Mouse (Mus musculus) spleen, postnatal 36 days (tissue): ENCODE measurements around the gene Atg16l2.

Source experiments
- DNase-seq, 2 experiments: peaks; one replicate each; pipeline ENCODE4 v3.0.0; 2022; ENCODE audit warnings: low spot score in 2 of 2, mixed read lengths in 1 of 2

Gene Atg16l2

GRCm38 (mm10) chr7:101301881-101302456 is at the start of gene Atg16l2:
Atg16l2 (minus strand) TSS chr7:101302251.
- DNase-seq = peak; percentile 95 to 96

- no peak for DNase-seq
These were observed 47.8 kb upstream of the Atg16l2 start for GRCm38 (mm10) chr7:101349861-101350260.

- DNase-seq = no peak
These were observed 46.3 kb upstream of the Atg16l2 start for GRCm38 (mm10) chr7:101348312-101348711.

- peak; percentile 79 to 82 for DNase-seq
These were observed 45.8 kb upstream of the Atg16l2 start, which contains the start of gene Arap1 for GRCm38 (mm10) chr7:101347767-101348270. Arap1 (plus strand) TSS chr7:101348067.

GRCm38 (mm10) chr7:101346991-101347390 is 44.9 kb upstream of the Atg16l2 start:
- no peak for DNase-seq

- no peak for DNase-seq
These were observed 42.8 kb upstream of the Atg16l2 start for GRCm38 (mm10) chr7:101344892-101345291.

GRCm38 (mm10) chr7:101343135-101343534 is 41.1 kb upstream of the Atg16l2 start:
- no peak for DNase-seq

GRCm38 (mm10) chr7:101341405-101341804 is 39.4 kb upstream of the Atg16l2 start:
- no peak for DNase-seq

- DNase-seq = no peak
These were observed 35.4 kb upstream of the Atg16l2 start for GRCm38 (mm10) chr7:101337401-101337800.

GRCm38 (mm10) chr7:101336686-101337085 is 34.6 kb upstream of the Atg16l2 start:
- no peak for DNase-seq

GRCm38 (mm10) chr7:101335228-101335627 is 33.2 kb upstream of the Atg16l2 start:
- DNase-seq = no peak

GRCm38 (mm10) chr7:101332045-101332831 is 30.2 kb upstream of the Atg16l2 start:
- DNase-seq = no peak

- no peak for DNase-seq
These were observed 28.8 kb upstream of the Atg16l2 start for GRCm38 (mm10) chr7:101330841-101331173.

GRCm38 (mm10) chr7:101330074-101330840 is 28.2 kb upstream of the Atg16l2 start:
- DNase-seq = no peak

GRCm38 (mm10) chr7:101329606-101330005 is 27.6 kb upstream of the Atg16l2 start:
- DNase-seq = no peak

GRCm38 (mm10) chr7:101328621-101329158 is 26.6 kb upstream of the Atg16l2 start:
- no peak for DNase-seq

- no peak for DNase-seq
These were observed 25.7 kb upstream of the Atg16l2 start for GRCm38 (mm10) chr7:101327786-101328185.

GRCm38 (mm10) chr7:101327263-101327662 is 25.2 kb upstream of the Atg16l2 start:
- DNase-seq = no peak

GRCm38 (mm10) chr7:101326006-101326405 is 24.0 kb upstream of the Atg16l2 start:
- DNase-seq = no peak

GRCm38 (mm10) chr7:101324142-101324962 is 22.3 kb upstream of the Atg16l2 start:
- DNase-seq = no peak

- DNase-seq = no peak
These were observed 21.1 kb upstream of the Atg16l2 start for GRCm38 (mm10) chr7:101323141-101323594.
